Mouse (Mus musculus) forebrain, embryonic 11.5 days (tissue): ENCODE measurements around the gene Gnai2. TPM values are rescaled to one million over a fixed set of nuclear protein-coding genes. Genes with fewer than 3 reads are reported as not detected.

Experiments used
- ATAC-seq: fragments of 200-750 bp; cut with Nextera tagmentation; replicated peaks from 2 replicates; pipeline ENCODE4 v1.8.0; 2017; ENCODE audit warnings: moderate TSS enrichment; ENCODE audit not compliant: low FRiP score
- DNase-seq: peaks from one replicate; pipeline ENCODE4 v3.0.0-alpha.2; 2017; ENCODE audit warnings: low spot score
- H3K27ac ChIP-seq: fragments of 300-500 bp; sonication (generic); 2 replicates; pipeline ENCODE4 v1.5.1; 2014; ENCODE audit warnings: low read depth, low read length
- H3K27me3 ChIP-seq: fragments of 300-500 bp; sonication (generic); 2 replicates; pipeline ENCODE4 v1.6.1; 2014; ENCODE audit warnings: mild to moderate bottlenecking, low read length, mixed read lengths; ENCODE audit not compliant: control insufficient read depth, insufficient read depth
- H3K36me3 ChIP-seq: fragments of 300-500 bp; sonication (generic); 2 replicates; pipeline ENCODE4 v1.6.1; 2014; ENCODE audit warnings: mild to moderate bottlenecking, low read length, moderate library complexity, mixed read lengths; ENCODE audit not compliant: control insufficient read depth, insufficient read depth
- H3K4me1 ChIP-seq: fragments of 300-500 bp; sonication (generic); replicated peaks from 2 replicates; pipeline ENCODE4 v1.6.1; 2014; ENCODE audit warnings: low read length, mixed read lengths; ENCODE audit not compliant: control insufficient read depth, insufficient read depth
- H3K4me2 ChIP-seq: fragments of 300-500 bp; sonication (generic); 2 replicates; pipeline ENCODE4 v1.6.1; 2014; ENCODE audit warnings: low read depth, mild to moderate bottlenecking, low read length, moderate library complexity, mixed read lengths; ENCODE audit not compliant: severe bottlenecking
- H3K4me3 ChIP-seq: fragments of 300-500 bp; sonication (generic); 2 replicates; pipeline ENCODE4 v1.5.1; 2014; ENCODE audit warnings: low read depth, low read length
- H3K9ac ChIP-seq: fragments of 300-500 bp; sonication (generic); 2 replicates; pipeline ENCODE4 v1.6.1; 2014; ENCODE audit warnings: low read length
- H3K9me3 ChIP-seq: fragments of 300-500 bp; sonication (generic); 2 replicates; pipeline ENCODE4 v1.6.1; 2016; ENCODE audit warnings: low read length, mixed read lengths; ENCODE audit not compliant: control insufficient read depth
- WGBS: fragments of 180-500 bp; shearing (Covaris S2); extraction: QIAGEN DNeasy Blood & Tissue Kit; methylation state at CpG from one replicate; pipeline ENCODE4 v1.1.7; 2014; 5-methylcytosine and 5-hydroxymethylcytosine counted together
- polyA plus RNA-seq: library from polyadenylated mRNA; unstranded; fragments of >200 nt; fragmentation: Nextera tagmentation; extraction: Ambion mirVana; gene quantifications from 2 replicates; pipeline ENCODE4 v1.2.1, GENCODE M21; 2014

Gene Gnai2
- polyA plus RNA-seq, 1 experiment from 2014 or later = 527 TPM

GRCm38 (mm10) chr9:107641666-107642065 is 6.5 kb upstream of the Gnai2 start:
- Histone ChIP-seq H3K36me3 (no peaks in the 10 kb centered on the region), H3K9ac (peak overlapping the region; percentile 32; the same call in 1 of the 2 replicates), H3K27me3 (no peaks in the 10 kb centered on the region), H3K9me3 (no peaks in the 10 kb centered on the region), H3K4me3 (no peak overlapping the region), H3K4me2 (no peak overlapping the region), H3K27ac (peak overlapping the region; percentile 62), H3K4me1 (peaks cover 27% of the 10 kb centered on the region)
- ATAC-seq (no peak), DNase-seq (no peak)
- WGBS = 19% methylated on average over 8 of the region's 8 CpGs

GRCm38 (mm10) chr9:107640257-107640772 is 5.1 kb upstream of the Gnai2 start:
- Histone ChIP-seq H3K9ac (peak overlapping the region; percentile 37; the same call in 1 of the 2 replicates), H3K27me3 (no peaks in the 10 kb centered on the region), H3K4me2 (no peak overlapping the region), H3K36me3 (no peaks in the 10 kb centered on the region), H3K9me3 (no peaks in the 10 kb centered on the region), H3K4me1 (peaks cover 32% of the 10 kb centered on the region), H3K4me3 (no peak overlapping the region), H3K27ac (no peak overlapping the region)
- DNase-seq (no peak), ATAC-seq (no peak)
- WGBS = 37% methylated on average over 8 of the region's 8 CpGs

- peak overlapping the region; percentile 54 for H3K9ac ChIP-seq
- H3K9me3 ChIP-seq = no peaks in the 10 kb centered on the region
- peak; percentile 86 for DNase-seq
- no peaks in the 10 kb centered on the region for H3K27me3 ChIP-seq
- peaks cover 41% of the 10 kb centered on the region for H3K4me1 ChIP-seq
- 13% methylated on average over 7 of the region's 7 CpGs for WGBS
- peak overlapping the region; percentile 90 for H3K27ac ChIP-seq
- ATAC-seq = peak; percentile 59
- no peaks in the 10 kb centered on the region for H3K36me3 ChIP-seq
- H3K4me3 ChIP-seq = no peak overlapping the region
- H3K4me2 ChIP-seq = peak overlapping the region; percentile 40
Observed at GRCm38 (mm10) chr9:107637070-107637469, 1.9 kb upstream of the Gnai2 start.

- H3K4me3 ChIP-seq = peak overlapping the region; percentile 89
- no peaks in the 10 kb centered on the region; the same call in 1 of the 2 replicates for H3K36me3 ChIP-seq
- no peak for DNase-seq
- peak overlapping the region; percentile 100 for H3K4me2 ChIP-seq
- H3K27me3 ChIP-seq = no peaks in the 10 kb centered on the region
- H3K9ac ChIP-seq = peak overlapping the region; percentile 97
- H3K27ac ChIP-seq = peak overlapping the region; percentile 87
- ATAC-seq = no peak; the same call in 1 of the 2 replicates
- under 1% methylated on average over 35 of the region's 35 CpGs for WGBS
- H3K9me3 ChIP-seq = no peaks in the 10 kb centered on the region
- peaks cover 49% of the 10 kb centered on the region for H3K4me1 ChIP-seq
Observed at GRCm38 (mm10) chr9:107634406-107635278, 525 bp downstream of the Gnai2 start.

- Histone ChIP-seq H3K27me3 (no peaks in the 10 kb centered on the region), H3K4me1 (peaks cover 56% of the 10 kb centered on the region), H3K36me3 (no peaks in the 10 kb centered on the region; the same call in 1 of the 2 replicates), H3K27ac (peak overlapping the region; percentile 87), H3K9me3 (no peaks in the 10 kb centered on the region), H3K4me3 (peak overlapping the region; percentile 89), H3K9ac (peak overlapping the region; percentile 97), H3K4me2 (peak overlapping the region; percentile 100)
- DNase-seq (no peak), ATAC-seq (no peak)
- WGBS = 1% methylated on average over 15 of the region's 15 CpGs
Observed at GRCm38 (mm10) chr9:107633661-107634405, 1.3 kb downstream of the Gnai2 start.

GRCm38 (mm10) chr9:107633091-107633660 is 2.0 kb downstream of the Gnai2 start:
- under 1% methylated on average over 33 of the region's 33 CpGs for WGBS
- Histone ChIP-seq H3K9ac (peak overlapping the region; percentile 97), H3K27me3 (no peaks in the 10 kb centered on the region), H3K27ac (peak overlapping the region; percentile 87), H3K4me1 (peaks cover 62% of the 10 kb centered on the region), H3K9me3 (no peaks in the 10 kb centered on the region), H3K4me3 (peak overlapping the region; percentile 89), H3K4me2 (peak overlapping the region; percentile 100), H3K36me3 (no peaks in the 10 kb centered on the region; the same call in 1 of the 2 replicates)
- ATAC-seq = no peak
- DNase-seq = peak; percentile 82

- Histone ChIP-seq H3K4me3 (peak overlapping the region; percentile 89), H3K4me2 (peak overlapping the region; percentile 100), H3K9me3 (no peaks in the 10 kb centered on the region), H3K9ac (peak overlapping the region; percentile 97), H3K4me1 (peaks cover 65% of the 10 kb centered on the region), H3K27me3 (no peaks in the 10 kb centered on the region), H3K27ac (peak overlapping the region; percentile 87), H3K36me3 (no peaks in the 10 kb centered on the region; the same call in 1 of the 2 replicates)
- 44% methylated on average over 6 of the region's 6 CpGs for WGBS
- DNase-seq (no peak), ATAC-seq (no peak)
Observed at GRCm38 (mm10) chr9:107632478-107632877, 2.7 kb downstream of the Gnai2 start.

- Histone ChIP-seq H3K9me3 (no peaks in the 10 kb centered on the region), H3K4me2 (peak overlapping the region; percentile 100), H3K27me3 (no peaks in the 10 kb centered on the region), H3K9ac (peak overlapping the region; percentile 97), H3K4me1 (peaks cover 66% of the 10 kb centered on the region), H3K4me3 (peak overlapping the region; percentile 89), H3K36me3 (no peaks in the 10 kb centered on the region; the same call in 1 of the 2 replicates), H3K27ac (peak overlapping the region; percentile 100)
- no peak for ATAC-seq
- 66% methylated on average over 8 of the region's 8 CpGs for WGBS
- DNase-seq = no peak
Observed at GRCm38 (mm10) chr9:107631861-107632260, 3.3 kb downstream of the Gnai2 start.
